Mouse (Mus musculus): ENCODE results near the gene Scap. TPM values are rescaled to one million over a fixed set of nuclear protein-coding genes. Genes with fewer than 3 reads are reported as not detected.
"Not testable (repeated sequence)": the region's sequence is repeated elsewhere in the genome, so short reads cannot be mapped to it uniquely, and the experiment has no call there.

Gene Scap
- polyA plus RNA-seq, 1 experiment from 2014 or later: 43.5 TPM

GRCm38 (mm10) chr9:110366746-110367145 lies 33.7 kb downstream of the Scap start:
- H3K4me3 ChIP-seq: no peak overlapping the region
- no peak overlapping the region for H3K4me2 ChIP-seq (replicated peaks)
- H3K4me1 ChIP-seq: no peaks in the 10 kb centered on the region
- H3K9me3 ChIP-seq: no peaks in the 10 kb centered on the region
- H3K27me3 ChIP-seq (replicated peaks): no peaks in the 10 kb centered on the region
- no peak for ATAC-seq (ENCODE audit: low FRiP score, low read depth)
- 87% methylated on average over 5 of the region's 5 CpGs for WGBS
- H3K36me3 ChIP-seq: peaks cover 20% of the 10 kb centered on the region
- H3K27ac ChIP-seq: no peak overlapping the region
- H3K9ac ChIP-seq: no peak overlapping the region

GRCm38 (mm10) chr9:110369860-110370259 lies 36.8 kb downstream of the Scap start:
- Histone ChIP-seq H3K4me1 (no peaks in the 10 kb centered on the region), H3K27me3 (replicated peaks) (no peaks in the 10 kb centered on the region), H3K9me3 (no peaks in the 10 kb centered on the region), H3K4me2 (replicated peaks) (no peak overlapping the region), H3K36me3 (peaks cover 25% of the 10 kb centered on the region), H3K9ac (no peak overlapping the region), H3K4me3 (no peak overlapping the region), H3K27ac (no peak overlapping the region)
- no peak for ATAC-seq (ENCODE audit: low FRiP score, low read depth)
- WGBS: 93% methylated on average over 3 of the region's 3 CpGs

- Histone ChIP-seq H3K27me3 (replicated peaks) (no peaks in the 10 kb centered on the region), H3K9me3 (no peaks in the 10 kb centered on the region), H3K36me3 (peaks cover 58% of the 10 kb centered on the region), H3K27ac (no peak overlapping the region), H3K4me3 (no peak overlapping the region), H3K4me2 (replicated peaks) (no peak overlapping the region), H3K9ac (no peak overlapping the region), H3K4me1 (no peaks in the 10 kb centered on the region)
- ATAC-seq (ENCODE audit: low FRiP score, low read depth): no peak
- WGBS: 95% methylated on average over 13 of the region's 13 CpGs
Measured at GRCm38 (mm10) chr9:110373871-110374270, 40.8 kb downstream of the Scap start.

GRCm38 (mm10) chr9:110375668-110376067 lies 42.6 kb downstream of the Scap start:
- WGBS: 95% methylated on average over 3 of the region's 3 CpGs
- Histone ChIP-seq H3K36me3 (peaks cover 74% of the 10 kb centered on the region), H3K27me3 (replicated peaks) (no peaks in the 10 kb centered on the region), H3K27ac (no peak overlapping the region), H3K4me2 (replicated peaks) (no peak overlapping the region), H3K9me3 (no peaks in the 10 kb centered on the region), H3K4me1 (no peaks in the 10 kb centered on the region), H3K4me3 (no peak overlapping the region), H3K9ac (no peak overlapping the region)
- no peak for ATAC-seq (ENCODE audit: low FRiP score, low read depth)

GRCm38 (mm10) chr9:110377655-110378054 lies 44.6 kb downstream of the Scap start:
- H3K9ac ChIP-seq; H3K9me3 ChIP-seq; H3K4me3 ChIP-seq; ATAC-seq (ENCODE audit: low FRiP score, low read depth); H3K27me3 ChIP-seq (replicated peaks); H3K27ac ChIP-seq; H3K4me1 ChIP-seq; H3K4me2 ChIP-seq (replicated peaks): not testable (repeated sequence)
- 92% methylated on average over 15 of the region's 15 CpGs for WGBS
- peaks cover 85% of the 10 kb centered on the region for H3K36me3 ChIP-seq

GRCm38 (mm10) chr9:110379361-110379760 lies 46.3 kb downstream of the Scap start:
- no peak overlapping the region for H3K4me3 ChIP-seq
- no peak overlapping the region for H3K9ac ChIP-seq
- no peak overlapping the region for H3K4me2 ChIP-seq (replicated peaks)
- H3K36me3 ChIP-seq: peaks cover 85% of the 10 kb centered on the region
- no peak overlapping the region for H3K27ac ChIP-seq
- no peaks in the 10 kb centered on the region for H3K27me3 ChIP-seq (replicated peaks)
- WGBS: 92% methylated on average over 8 of the region's 8 CpGs
- H3K4me1 ChIP-seq: no peaks in the 10 kb centered on the region
- no peak for ATAC-seq (ENCODE audit: low FRiP score, low read depth)
- H3K9me3 ChIP-seq: no peaks in the 10 kb centered on the region

GRCm38 (mm10) chr9:110380662-110381061 lies 47.6 kb downstream of the Scap start:
- 0 out of 2 replicates have a peak, but pooled peaks have one; percentile 44 for ATAC-seq (ENCODE audit: low FRiP score, low read depth)
- H3K36me3 ChIP-seq: peaks cover 94% of the 10 kb centered on the region
- no peak overlapping the region for H3K27ac ChIP-seq
- no peaks in the 10 kb centered on the region for H3K27me3 ChIP-seq (replicated peaks)
- H3K4me1 ChIP-seq: no peaks in the 10 kb centered on the region
- H3K4me3 ChIP-seq: no peak overlapping the region
- H3K9ac ChIP-seq: no peak overlapping the region
- WGBS: 51% methylated on average over 21 of the region's 21 CpGs
- H3K4me2 ChIP-seq (replicated peaks): no peak overlapping the region
- no peaks in the 10 kb centered on the region for H3K9me3 ChIP-seq

- Histone ChIP-seq H3K4me1 (no peaks in the 10 kb centered on the region), H3K36me3 (peaks cover 94% of the 10 kb centered on the region), H3K27me3 (replicated peaks) (no peaks in the 10 kb centered on the region), H3K9me3 (no peaks in the 10 kb centered on the region), H3K27ac (no peak overlapping the region), H3K4me3 (no peak overlapping the region), H3K4me2 (replicated peaks) (no peak overlapping the region), H3K9ac (no peak overlapping the region)
- ATAC-seq (ENCODE audit: low FRiP score, low read depth): no peak
- 84% methylated on average over 12 of the region's 12 CpGs for WGBS
Measured at GRCm38 (mm10) chr9:110381292-110381691, 48.2 kb downstream of the Scap start.

- no peaks in the 10 kb centered on the region for H3K4me1 ChIP-seq
- peaks cover 94% of the 10 kb centered on the region for H3K36me3 ChIP-seq
- no peak for ATAC-seq (ENCODE audit: low FRiP score, low read depth)
- 87% methylated on average over 7 of the region's 7 CpGs for WGBS
- H3K4me3 ChIP-seq: no peak overlapping the region
- H3K27ac ChIP-seq: no peak overlapping the region
- no peaks in the 10 kb centered on the region for H3K27me3 ChIP-seq (replicated peaks)
- H3K4me2 ChIP-seq (replicated peaks): no peak overlapping the region
- H3K9ac ChIP-seq: no peak overlapping the region
- H3K9me3 ChIP-seq: no peaks in the 10 kb centered on the region
Measured at GRCm38 (mm10) chr9:110384369-110384929, 51.4 kb downstream of the Scap start.

- Histone ChIP-seq H3K9me3 (no peaks in the 10 kb centered on the region), H3K4me1 (no peaks in the 10 kb centered on the region), H3K36me3 (peaks cover 98% of the 10 kb centered on the region), H3K4me2 (replicated peaks) (no peak overlapping the region), H3K4me3 (no peak overlapping the region), H3K27me3 (replicated peaks) (no peaks in the 10 kb centered on the region), H3K27ac (no peak overlapping the region), H3K9ac (no peak overlapping the region)
- WGBS: 97% methylated on average over 7 of the region's 7 CpGs
- no peak for ATAC-seq (ENCODE audit: low FRiP score, low read depth)
Measured at GRCm38 (mm10) chr9:110388011-110388410, 54.9 kb downstream of the Scap start.

GRCm38 (mm10) chr9:110390843-110391242 lies 57.8 kb downstream of the Scap start:
- Histone ChIP-seq H3K36me3 (peaks cover 90% of the 10 kb centered on the region), H3K4me2 (replicated peaks) (no peak overlapping the region), H3K9me3 (no peaks in the 10 kb centered on the region), H3K27me3 (replicated peaks) (no peaks in the 10 kb centered on the region), H3K4me3 (no peak overlapping the region), H3K27ac (no peak overlapping the region), H3K4me1 (no peaks in the 10 kb centered on the region), H3K9ac (no peak overlapping the region)
- no peak for ATAC-seq (ENCODE audit: low FRiP score, low read depth)
- WGBS: 99% methylated on average over 3 of the region's 3 CpGs

GRCm38 (mm10) chr9:110393295-110393694 lies 60.2 kb downstream of the Scap start:
- Histone ChIP-seq H3K27me3 (replicated peaks) (no peaks in the 10 kb centered on the region), H3K4me1 (no peaks in the 10 kb centered on the region), H3K27ac (no peak overlapping the region), H3K36me3 (peaks cover 75% of the 10 kb centered on the region), H3K4me3 (no peak overlapping the region), H3K9ac (no peak overlapping the region), H3K9me3 (no peaks in the 10 kb centered on the region), H3K4me2 (replicated peaks) (no peak overlapping the region)
- no peak for ATAC-seq (ENCODE audit: low FRiP score, low read depth)
- 90% methylated on average over 4 of the region's 4 CpGs for WGBS

- no peak overlapping the region for H3K4me3 ChIP-seq
- no peaks in the 10 kb centered on the region for H3K4me1 ChIP-seq
- H3K9ac ChIP-seq: no peak overlapping the region
- no peak overlapping the region for H3K27ac ChIP-seq
- no peaks in the 10 kb centered on the region for H3K27me3 ChIP-seq (replicated peaks)
- H3K9me3 ChIP-seq: no peaks in the 10 kb centered on the region
- H3K36me3 ChIP-seq: peaks cover 22% of the 10 kb centered on the region
- WGBS: 90% methylated on average over 5 of the region's 5 CpGs
- ATAC-seq (ENCODE audit: low FRiP score, low read depth): no peak
- no peak overlapping the region for H3K4me2 ChIP-seq (replicated peaks)
Measured at GRCm38 (mm10) chr9:110400650-110401049, 67.6 kb downstream of the Scap start.

Data from neural tube, embryonic 12.5 days (tissue).